Mouse (Mus musculus) CH12.LX (cell line): ENCODE data around the gene Adamts5. TPM values are rescaled to one million over a fixed set of nuclear protein-coding genes. Genes with fewer than 3 reads are reported as not detected.

ENCODE experiments used
- DNase-seq: peaks from one replicate; pipeline ENCODE4 v3.0.0-alpha.2; 2013; ENCODE audit errors: extremely low read depth
- H3K27ac ChIP-seq: 2 replicates; pipeline ENCODE4 v1.5.1; 2012; ENCODE audit warnings: low read depth, mild to moderate bottlenecking, control low read depth, moderate library complexity; ENCODE audit not compliant: insufficient read depth
- H3K27me3 ChIP-seq: replicated peaks from 2 replicates; pipeline ENCODE3; 2012; ENCODE audit warnings: inconsistent platforms
- H3K36me3 ChIP-seq, 2 experiments: replicated peaks in 1 of 2; 2 replicates each; pipeline versions ENCODE3 to v1.6.1; 2012; ENCODE audit warnings: inconsistent platforms in 1 of 2, low read length in 1 of 2, mild to moderate bottlenecking in 1 of 2, mixed read lengths in 1 of 2, moderate library complexity in 1 of 2; ENCODE audit not compliant: control insufficient read depth in 1 of 2, insufficient read depth in 1 of 2
- H3K4me1 ChIP-seq, 2 experiments: 2 replicates each; pipeline ENCODE4 v1.6.1; 2012; ENCODE audit warnings: inconsistent platforms in 1 of 2, moderate library complexity in 1 of 2; ENCODE audit not compliant: insufficient read depth in 2 of 2, control insufficient read depth in 1 of 2
- H3K4me2 ChIP-seq: 2 replicates; pipeline ENCODE4 v1.6.1; 2012; ENCODE audit warnings: low read depth, mild to moderate bottlenecking, control low read depth; ENCODE audit not compliant: poor library complexity, insufficient read depth, severe bottlenecking
- H3K4me3 ChIP-seq, 3 experiments: fragments of 150-350 bp in 1 of 3; sonication (generic) in 1 of 3; replicated peaks in 1 of 3; 2 replicates each; pipeline versions ENCODE3 to v1.5.1; 2011 to 2012; ENCODE audit warnings: low read depth in 2 of 3, low read length in 2 of 3, mild to moderate bottlenecking in 2 of 3, moderate library complexity in 2 of 3, control low read depth in 1 of 3, improper control_type of control experiment in 1 of 3, inconsistent platforms in 1 of 3, mixed read lengths in 1 of 3; ENCODE audit not compliant: poor library complexity in 1 of 3
- H3K79me2 ChIP-seq: replicated peaks from 2 replicates; pipeline ENCODE4 v1.6.1; 2012; ENCODE audit warnings: mild to moderate bottlenecking, moderate library complexity; ENCODE audit not compliant: control insufficient read depth, poor library complexity, insufficient read depth, severe bottlenecking; ENCODE audit errors: extremely low read depth
- H3K9ac ChIP-seq: 2 replicates; pipeline ENCODE4 v1.6.1; 2012; ENCODE audit warnings: low read depth, mild to moderate bottlenecking, control low read depth, moderate library complexity; ENCODE audit not compliant: insufficient read depth
- H3K9me3 ChIP-seq: replicated peaks from 2 replicates; pipeline ENCODE3; 2012; ENCODE audit warnings: low read length, inconsistent platforms, mixed read lengths
- CTCF ChIP-seq, 2 experiments: IDR thresholded peaks in 1 of 2; conservative IDR thresholded peaks in 1 of 2; 2 replicates each; pipeline ENCODE4 v1.5.1; 2011 to 2012; ENCODE audit warnings: low read depth in 2 of 2, low read length in 2 of 2, improper control_type of control experiment in 1 of 2, inconsistent platforms in 1 of 2, mild to moderate bottlenecking in 1 of 2, moderate library complexity in 1 of 2
- EP300 ChIP-seq: IDR thresholded peaks from 2 replicates; pipeline ENCODE4 v1.6.1; 2011; ENCODE audit warnings: low read length, improper control_type of control experiment
- HCFC1 ChIP-seq: IDR thresholded peaks from 2 replicates; pipeline ENCODE4 v1.6.1; 2012; ENCODE audit warnings: low read depth, mild to moderate bottlenecking, inconsistent platforms, low read length, improper control_type of control experiment
- IRF4 ChIP-seq: IDR thresholded peaks from 2 replicates; pipeline ENCODE4 v1.6.1; 2014; ENCODE audit warnings: low read depth, mild to moderate bottlenecking, inconsistent platforms, low read length, improper control_type of control experiment
- JUN ChIP-seq: IDR thresholded peaks from 2 replicates; pipeline ENCODE4 v1.6.1; 2011; ENCODE audit warnings: low read depth, mild to moderate bottlenecking, low read length, improper control_type of control experiment, moderate library complexity; ENCODE audit not compliant: insufficient read depth
- JUND ChIP-seq: conservative IDR thresholded peaks from 2 replicates; pipeline ENCODE4 v1.6.1; 2011; ENCODE audit warnings: low read depth, low read length, improper control_type of control experiment
- MAFK ChIP-seq: IDR thresholded peaks from 2 replicates; pipeline ENCODE4 v1.6.1; 2011; ENCODE audit warnings: low read length, improper control_type of control experiment; ENCODE audit not compliant: insufficient replicate concordance
- MEF2A ChIP-seq: IDR thresholded peaks from 2 replicates; pipeline ENCODE4 v1.6.1; 2014; ENCODE audit warnings: low read depth, mild to moderate bottlenecking, inconsistent platforms, low read length, improper control_type of control experiment, borderline replicate concordance
- MXI1 ChIP-seq: IDR thresholded peaks from 2 replicates; pipeline ENCODE4 v1.6.1; 2011; ENCODE audit warnings: mild to moderate bottlenecking, low read depth, low read length, improper control_type of control experiment
- NELFE ChIP-seq: IDR thresholded peaks from 2 replicates; pipeline ENCODE4 v1.6.1; 2011; ENCODE audit warnings: low read depth, low read length, improper control_type of control experiment
- POLR2A ChIP-seq: IDR thresholded peaks from 2 replicates; pipeline ENCODE4 v1.6.1; 2011; ENCODE audit warnings: low read depth, mild to moderate bottlenecking, improper control_type of control experiment, low read length
- RAD21 ChIP-seq: IDR thresholded peaks from 2 replicates; pipeline ENCODE4 v1.6.1; 2011; ENCODE audit warnings: low read depth, mild to moderate bottlenecking, low read length, improper control_type of control experiment, moderate library complexity
- SMC3 ChIP-seq: IDR thresholded peaks from 2 replicates; pipeline ENCODE4 v1.6.1; 2011; ENCODE audit warnings: low read depth, low read length, improper control_type of control experiment
- TBP ChIP-seq: conservative IDR thresholded peaks from 2 replicates; pipeline ENCODE4 v1.6.1; 2011; ENCODE audit warnings: low read depth, low read length, improper control_type of control experiment
- USF2 ChIP-seq: conservative IDR thresholded peaks from 2 replicates; pipeline ENCODE4 v1.6.1; 2011; ENCODE audit warnings: low read depth, low read length, improper control_type of control experiment
- dilution Hi-C: fragments of 300-500 bp; cut with MboI; formaldehyde crosslinking; loops from 2 replicates; pipeline ENCODE4 v1.14.3; 2020; ENCODE audit warnings: low sequenced_read_pairs; ENCODE audit not compliant: extremely low pct_unique_long_range_greater_than_20kb, extremely low pct_ligation_motif_present
- in situ Hi-C: fragments of 300-500 bp; cut with MboI; formaldehyde crosslinking; loops from 3 replicates; pipeline ENCODE4 v1.14.3; 2019; ENCODE audit warnings: low sequenced_read_pairs, low pct_ligation_motif_present, low pct_unique_long_range_greater_than_20kb, mixed read lengths
- polyA plus RNA-seq: library from polyadenylated mRNA; unstranded; fragments of >175 nt; gene quantifications from 2 replicates; pipeline ENCODE4 v1.2.1, GENCODE M21; 2012; ENCODE audit warnings: low read depth; ENCODE audit not compliant: insufficient read length
- total RNA-seq, 2 experiments: library from RNA; depleted of rRNA; stranded (reverse); fragments of 300-350 nt in 1 of 2; fragments of >200 nt in 1 of 2; gene quantifications; 2 replicates each; pipeline ENCODE4 v1.2.3; 2012 to 2014

Adamts5 gene
- total and polyA plus RNA-seq, 3 experiments, result not detected

GRCm38 (mm10) chr16:85822330-85822916 is 79.2 kb downstream of the Adamts5 start:
- Histone ChIP-seq H3K9me3 (no peaks in the 10 kb centered on the region), H3K36me3 (no peaks in the 10 kb centered on the region), H3K4me2 (no peak overlapping the region), H3K27ac (no peak overlapping the region), H3K4me1 (no peaks in the 10 kb centered on the region), H3K9ac (no peak overlapping the region), H3K27me3 (no peaks in the 10 kb centered on the region), H3K79me2 (no peaks in the 10 kb centered on the region), H3K4me3 (no peak overlapping the region)
- dilution Hi-C loops (no loop called here), in situ Hi-C loops (loop anchor here (25.0 kb wide), 2 partner anchors 490 to 1565 kb away; no protein-coding TSS in a partner anchor)
- no peak for DNase-seq
- TF ChIP-seq MAFK (peak; percentile 62; the same call in 1 of the 2 replicates), MXI1 (no peak)

- in situ Hi-C loops, result loop anchor here (25.0 kb wide), 2 partner anchors 492 to 1567 kb away; no protein-coding TSS in a partner anchor
- DNase-seq, result peak; percentile 69
- TF ChIP-seq MXI1 (no peak), NELFE (no peak), MAFK (no peak), TBP (no peak), RAD21 (peak; percentile 76), SMC3 (peak; percentile 54), CTCF (conservative IDR thresholded peaks at IDR 0.05 in 1 of 2, IDR thresholded peaks at IDR 0.05 in 1 of 2; ENCODE audit: low read depth in 2 of 2, low read length in 2 of 2) (peak; percentile 30 to 57; a peak in 3 of 4 replicates)
- H3K36me3 ChIP-seq, result no peaks in the 10 kb centered on the region
- peaks cover 0 to 9% of the 10 kb centered on the region in 2 experiments; a peak in 2 of 4 replicates for H3K4me1 ChIP-seq
- H3K9me3 ChIP-seq, result no peaks in the 10 kb centered on the region
- no peaks in the 10 kb centered on the region for H3K27me3 ChIP-seq
- no peaks in the 10 kb centered on the region for H3K79me2 ChIP-seq
- H3K27ac ChIP-seq, result no peak overlapping the region
- dilution Hi-C loops, result no loop called here
- H3K9ac ChIP-seq, result no peak overlapping the region
- H3K4me2 ChIP-seq, result no peak overlapping the region
- H3K4me3 ChIP-seq, result no peak overlapping the region
These were observed 81.7 kb downstream of the Adamts5 start for GRCm38 (mm10) chr16:85819808-85820458.

GRCm38 (mm10) chr16:85814116-85814515 is 87.5 kb downstream of the Adamts5 start:
- in situ Hi-C loops (loop anchor here (25.0 kb wide), 2 partner anchors 498 to 1573 kb away; no protein-coding TSS in a partner anchor), dilution Hi-C loops (no loop called here)
- no peak overlapping the region for H3K4me2 ChIP-seq
- H3K36me3 ChIP-seq, result no peaks in the 10 kb centered on the region
- peak; percentile 62 for DNase-seq
- no peak overlapping the region for H3K27ac ChIP-seq
- H3K79me2 ChIP-seq, result no peaks in the 10 kb centered on the region
- no peaks in the 10 kb centered on the region for H3K9me3 ChIP-seq
- peaks cover 2 to 31% of the 10 kb centered on the region in 2 experiments; a peak in 2 of 4 replicates for H3K4me1 ChIP-seq
- H3K27me3 ChIP-seq, result no peaks in the 10 kb centered on the region
- no peak overlapping the region for H3K9ac ChIP-seq
- no peak overlapping the region for H3K4me3 ChIP-seq
- TF ChIP-seq JUND (peak; percentile 63), IRF4 (peak; percentile 73), MEF2A (peak; percentile 67; the same call in 1 of the 2 replicates), EP300 (peak; percentile 81), USF2 (no peak), HCFC1 (no peak), POLR2A (no peak), JUN (0 out of 2 replicates have a peak, but pooled peaks have one; percentile 15)
